Mouse (Mus musculus): ENCODE results near the gene Gtf3c6.

GRCm38 (mm10) chr10:40256716-40257115, 1.2 kb downstream of the Gtf3c6 start:
- TF ChIP-seq CTCF (IDR thresholded peaks at IDR 0.05; ENCODE audit: extremely low read depth, insufficient read depth, low read length) (no peak), POLR2A (IDR thresholded peaks at IDR 0.05; ENCODE audit: extremely low read depth, insufficient read depth, low read length) (no peak)

All from cortical plate, adult 2 months (tissue).